Mouse (Mus musculus) left cerebral cortex, adult 2 months (tissue): ENCODE results near the gene Dis3l. TPM values are rescaled to one million over a fixed set of nuclear protein-coding genes. Genes with fewer than 3 reads are reported as not detected.

Experiments
- DNase-seq, 2 experiments: peaks; one replicate each; pipeline ENCODE4 v3.0.0; 2021 to 2022; ENCODE audit warnings: low spot score in 2 of 2, mixed read lengths in 1 of 2; ENCODE audit errors: extremely low spot score in 1 of 2
- H3K27ac ChIP-seq: fragments of 200-600 bp; 2 replicates; pipeline ENCODE4 v1.8.1; 2022
- H3K4me3 ChIP-seq: fragments of 200-600 bp; 2 replicates; pipeline ENCODE4 v1.8.1; 2022
- CTCF ChIP-seq: fragments of 200-600 bp; IDR thresholded peaks from 2 replicates; pipeline ENCODE4 v1.8.1; 2022; ENCODE audit warnings: antibody characterized with exemption, mild to moderate bottlenecking, moderate library complexity
- intact Hi-C: fragments of 180-260 bp; cut with DNase I; formaldehyde crosslinking; loops from one replicate; pipeline ENCODE4 v1.15.1; 2025
- total RNA-seq, 2 experiments: library from RNA; stranded (reverse); gene quantifications; 2 replicates each; pipeline ENCODE4 v1.2.3; 2021

The Dis3l gene
- total RNA-seq, 2 experiments from 2014 or later, result 24.3 to 29.6 TPM

GRCm38 (mm10) chr9:64355627-64356026 is 14.5 kb upstream of the Dis3l start:
- no peak for TF ChIP-seq CTCF
- peak in 1 of 2 experiments; percentile 36 for DNase-seq
- Histone ChIP-seq H3K27ac (no peak overlapping the region), H3K4me3 (no peak overlapping the region)
- intact Hi-C loops, result loop anchor here (5.0 kb wide), 2 partner anchors 42 to 147 kb away; no protein-coding TSS in a partner anchor

- DNase-seq, result no peak
- intact Hi-C loops, result no loop called here
- TF ChIP-seq CTCF, result peak; percentile 40
- Histone ChIP-seq H3K4me3 (no peak overlapping the region), H3K27ac (no peak overlapping the region)
These were observed 10.1 kb upstream of the Dis3l start for GRCm38 (mm10) chr9:64351191-64351590.

- intact Hi-C loops, result loop anchor here (5.0 kb wide), 2 partner anchors 158 to 423 kb away; no protein-coding TSS in a partner anchor
- Histone ChIP-seq H3K4me3 (no peak overlapping the region), H3K27ac (no peak overlapping the region)
- TF ChIP-seq CTCF, result no peak
- no peak for DNase-seq
These were observed 8.4 kb upstream of the Dis3l start for GRCm38 (mm10) chr9:64349490-64349889.

- intact Hi-C loops, result loop anchor here (1.0 to 5.0 kb wide), 4 partner anchors 160 to 425 kb away; no protein-coding TSS in a partner anchor
- DNase-seq, result no peak
- TF ChIP-seq CTCF, result peak; percentile 89
- Histone ChIP-seq H3K27ac (no peak overlapping the region), H3K4me3 (no peak overlapping the region)
These were observed 6.3 kb upstream of the Dis3l start for GRCm38 (mm10) chr9:64347377-64347776.

- no peak for TF ChIP-seq CTCF
- intact Hi-C loops, result loop anchor here (2.0 to 5.0 kb wide), 3 partner anchors 161 to 426 kb away; no protein-coding TSS in a partner anchor
- Histone ChIP-seq H3K4me3 (no peak overlapping the region), H3K27ac (no peak overlapping the region)
- DNase-seq, result no peak
These were observed 4.8 kb upstream of the Dis3l start for GRCm38 (mm10) chr9:64345931-64346330.

GRCm38 (mm10) chr9:64343656-64344055 is 2.6 kb upstream of the Dis3l start:
- DNase-seq, result no peak
- Histone ChIP-seq H3K4me3 (no peak overlapping the region), H3K27ac (no peak overlapping the region)
- no peak for TF ChIP-seq CTCF
- intact Hi-C loops, result no loop called here

- Histone ChIP-seq H3K4me3 (peak overlapping the region; percentile 61), H3K27ac (peak overlapping the region; percentile 92)
- intact Hi-C loops, result loop anchor here (2.0 kb wide), 3 partner anchors 59 to 619 kb away; partner anchors contain the start of genes Ints14 and Rab11a
These were observed 583 bp upstream of the Dis3l start for GRCm38 (mm10) chr9:64341671-64342070.

GRCm38 (mm10) chr9:64340351-64341253 is 486 bp downstream of the Dis3l start:
- intact Hi-C loops, result loop anchor here (2.0 kb wide), 3 partner anchors 58 to 620 kb away; partner anchors contain the start of genes Ints14 and Rab11a
- TF ChIP-seq CTCF, result no peak; the same call in 1 of the 2 replicates
- peak overlapping the region; percentile 61 for H3K4me3 ChIP-seq
- peak; percentile 61 to 72 for DNase-seq
- peak overlapping the region; percentile 92 for H3K27ac ChIP-seq

More at GRCm38 (mm10) chr9:64341671-64342070, 583 bp upstream of the Dis3l start:
- no peak for DNase-seq
- no peak for TF ChIP-seq CTCF

- intact Hi-C loops, result no loop called here
- Histone ChIP-seq H3K4me3 (no peak overlapping the region), H3K27ac (no peak overlapping the region)
- no peak for DNase-seq
- TF ChIP-seq CTCF, result no peak; the same call in 1 of the 2 replicates
These were observed 1.7 kb downstream of the Dis3l start for GRCm38 (mm10) chr9:64339361-64339760.

- intact Hi-C loops, result no loop called here
- Histone ChIP-seq H3K4me3 (no peak overlapping the region), H3K27ac (no peak overlapping the region)
- no peak for DNase-seq
- TF ChIP-seq CTCF, result no peak
These were observed 5.3 kb downstream of the Dis3l start for GRCm38 (mm10) chr9:64335825-64336224.

- Histone ChIP-seq H3K27ac (no peak overlapping the region), H3K4me3 (no peak overlapping the region)
- no peak for DNase-seq
- TF ChIP-seq CTCF, result no peak
- intact Hi-C loops, result no loop called here
These were observed 17.1 kb downstream of the Dis3l start for GRCm38 (mm10) chr9:64323976-64324375.

GRCm38 (mm10) chr9:64316986-64317385 is 24.1 kb downstream of the Dis3l start:
- no peak overlapping the region for H3K27ac ChIP-seq
- no peak for TF ChIP-seq CTCF

More at GRCm38 (mm10) chr9:64316986-64317385, 24.1 kb downstream of the Dis3l start:
- intact Hi-C loops, result no loop called here
- DNase-seq, result no peak
- no peak overlapping the region for H3K4me3 ChIP-seq
